Mouse (Mus musculus) myocyte (in vitro differentiated cells): ENCODE data around the gene Rangrf. TPM values are rescaled to one million over a fixed set of nuclear protein-coding genes. Genes with fewer than 3 reads are reported as not detected.

ENCODE experiments used
- H3K27me3 ChIP-seq: one replicate; pipeline ENCODE4 v1.6.1; 2011; ENCODE audit not compliant: control insufficient read depth, insufficient read depth, insufficient read length
- H3K36me3 ChIP-seq: one replicate; pipeline ENCODE4 v1.6.1; 2011; ENCODE audit not compliant: control insufficient read depth, insufficient read depth
- H3K4me2 ChIP-seq: one replicate; pipeline ENCODE4 v1.6.1; 2011; ENCODE audit warnings: low read depth, control low read depth
- H3K4me3 ChIP-seq: one replicate; pipeline ENCODE4 v1.5.1; 2011; ENCODE audit warnings: mild to moderate bottlenecking, control low read depth, moderate library complexity
- H3K79me2 ChIP-seq: one replicate; pipeline ENCODE4 v1.6.1; 2011; ENCODE audit not compliant: control insufficient read depth, insufficient read depth
- H3ac ChIP-seq: one replicate; pipeline ENCODE4 v1.6.1; 2011; ENCODE audit not compliant: control insufficient read depth, insufficient read length
- CEBPB ChIP-seq: IDR thresholded peaks from 2 replicates; pipeline ENCODE4 v1.6.1; 2011; ENCODE audit warnings: mild to moderate bottlenecking, moderate library complexity; ENCODE audit not compliant: poor library complexity, insufficient read depth, severe bottlenecking
- E2F4 ChIP-seq: IDR thresholded peaks from one replicate; pipeline ENCODE4 v1.6.1; 2011; ENCODE audit warnings: mild to moderate bottlenecking, control low read depth, moderate library complexity; ENCODE audit not compliant: insufficient read depth
- MAX ChIP-seq: IDR thresholded peaks from one replicate; pipeline ENCODE4 v1.6.1; 2011; ENCODE audit warnings: low read depth, mild to moderate bottlenecking, control low read depth
- MYOD1 ChIP-seq, 3 experiments: IDR thresholded peaks; one replicate each; pipeline ENCODE4 v1.6.1; 2011; ENCODE audit warnings: control low read depth in 2 of 3, low read depth in 2 of 3, mild to moderate bottlenecking in 2 of 3, moderate library complexity in 1 of 3; ENCODE audit not compliant: insufficient read length in 2 of 3, control insufficient read depth in 1 of 3
- MYOG ChIP-seq, 3 experiments: IDR thresholded peaks; one replicate each; pipeline ENCODE4 v1.6.1; 2011; ENCODE audit warnings: control low read depth in 2 of 3, low read depth in 2 of 3, mild to moderate bottlenecking in 2 of 3; ENCODE audit not compliant: insufficient read length in 2 of 3, control insufficient read depth in 1 of 3, insufficient read depth in 1 of 3
- POLR2A ChIP-seq: IDR thresholded peaks from one replicate; pipeline ENCODE4 v1.6.1; 2011; ENCODE audit warnings: low read depth, mild to moderate bottlenecking, control low read depth, moderate library complexity; ENCODE audit not compliant: insufficient read length
- POLR2AphosphoS2 ChIP-seq: IDR thresholded peaks from one replicate; pipeline ENCODE4 v1.6.1; 2011; ENCODE audit warnings: low read depth, control low read depth; ENCODE audit not compliant: insufficient read length
- REST ChIP-seq: IDR thresholded peaks from one replicate; pipeline ENCODE4 v1.6.1; 2011; ENCODE audit warnings: mild to moderate bottlenecking, control low read depth, moderate library complexity; ENCODE audit not compliant: insufficient read depth, insufficient read length
- SRF ChIP-seq: IDR thresholded peaks from one replicate; pipeline ENCODE4 v1.6.1; 2011; ENCODE audit warnings: low read depth; ENCODE audit not compliant: control insufficient read depth, insufficient read length
- TCF12 ChIP-seq: IDR thresholded peaks from one replicate; pipeline ENCODE4 v1.6.1; 2011; ENCODE audit warnings: mild to moderate bottlenecking, control low read depth; ENCODE audit not compliant: poor library complexity, insufficient read depth, severe bottlenecking
- TCF3 ChIP-seq: IDR thresholded peaks from one replicate; pipeline ENCODE4 v1.6.1; 2011; ENCODE audit warnings: low read depth, control low read depth; ENCODE audit not compliant: insufficient read length
- USF1 ChIP-seq: IDR thresholded peaks from one replicate; pipeline ENCODE4 v1.6.1; 2011; ENCODE audit warnings: low read depth, mild to moderate bottlenecking, control low read depth, moderate library complexity
- polyA plus RNA-seq: library from polyadenylated mRNA; unstranded; fragments of >200 nt; fragmentation: generic; extraction: Trizol; gene quantifications from one replicate; pipeline ENCODE4 v1.2.1, GENCODE M21; 2012; ENCODE audit warnings: missing spikeins

Rangrf gene
- polyA plus RNA-seq: 56.4 TPM

DNA sequence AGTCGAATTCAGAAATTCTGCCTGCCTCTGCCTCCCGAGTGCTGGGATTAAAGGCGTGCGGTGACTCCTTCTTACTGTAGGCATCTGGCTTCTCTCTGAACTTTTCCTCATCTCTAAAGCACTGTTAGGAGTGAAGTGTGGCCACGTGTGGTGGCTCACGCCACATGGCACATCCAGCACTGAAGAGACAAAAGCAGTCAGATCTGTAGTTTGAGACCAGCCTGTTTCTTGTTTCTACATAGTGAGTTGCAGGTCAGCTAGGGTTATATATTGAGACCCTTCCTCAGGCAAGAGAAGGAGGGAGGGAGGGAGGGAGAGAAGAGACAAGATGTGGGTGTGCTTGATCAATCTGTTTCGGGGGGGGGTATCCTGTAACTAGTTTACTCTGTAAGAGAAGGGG is at the start of gene Rangrf:
Gene Rangrf, minus strand, starts transcription at position 101 of the 400 bp plus-strand sequence.
- Histone ChIP-seq H3K36me3 (no peaks in the 10 kb centered on the region), H3ac (no peak within 1 kb of the TSS), H3K27me3 (no peaks in the 10 kb centered on the region), H3K4me2 (peak within 1 kb of the TSS; percentile 99), H3K4me3 (peak within 1 kb of the TSS; percentile 36), H3K79me2 (no peaks in the 10 kb centered on the region)
- no peak for TF ChIP-seq E2F4
- TF ChIP-seq SRF: no peak
- no peak for TF ChIP-seq MYOG (IDR thresholded peaks at IDR 0.05; ENCODE audit: control insufficient read depth in 1 of 3, insufficient read depth in 1 of 3, insufficient read length in 2 of 3, low read depth in 2 of 3)

DNA sequence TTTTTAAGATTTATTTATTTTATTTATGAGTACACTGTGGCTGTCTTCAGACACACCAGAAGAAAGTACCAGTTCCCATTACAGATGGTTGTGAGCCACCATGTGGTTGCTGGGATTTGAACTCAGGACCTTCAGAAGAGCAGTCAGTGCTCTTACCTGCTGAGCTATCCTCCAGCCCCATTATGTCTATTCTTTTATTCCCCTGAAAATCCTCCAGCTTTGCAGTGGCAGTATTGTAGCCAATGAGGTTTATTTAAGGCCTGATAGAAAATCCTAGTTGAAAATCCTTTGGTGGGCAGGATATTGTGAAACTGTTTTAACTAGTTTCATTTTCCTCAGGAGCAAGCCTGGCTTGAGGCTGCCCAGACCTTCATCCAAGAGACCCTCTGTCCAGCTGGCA is 45.7 kb upstream of the Rangrf start:
- Histone ChIP-seq H3K79me2 (peaks cover 19% of the 10 kb centered on the region), H3K4me2 (no peak overlapping the region), H3ac (no peak overlapping the region), H3K36me3 (peaks cover 38% of the 10 kb centered on the region), H3K27me3 (no peaks in the 10 kb centered on the region), H3K4me3 (no peak overlapping the region)
- TF ChIP-seq MYOG (IDR thresholded peaks at IDR 0.05; ENCODE audit: control insufficient read depth in 1 of 3, insufficient read depth in 1 of 3, insufficient read length in 2 of 3, low read depth in 2 of 3) (no peak), USF1 (no peak), E2F4 (no peak), CEBPB (no peak), TCF3 (no peak), MAX (no peak), REST (no peak), MYOD1 (IDR thresholded peaks at IDR 0.05; ENCODE audit: control insufficient read depth in 1 of 3, insufficient read length in 2 of 3, low read depth in 2 of 3) (no peak)

DNA sequence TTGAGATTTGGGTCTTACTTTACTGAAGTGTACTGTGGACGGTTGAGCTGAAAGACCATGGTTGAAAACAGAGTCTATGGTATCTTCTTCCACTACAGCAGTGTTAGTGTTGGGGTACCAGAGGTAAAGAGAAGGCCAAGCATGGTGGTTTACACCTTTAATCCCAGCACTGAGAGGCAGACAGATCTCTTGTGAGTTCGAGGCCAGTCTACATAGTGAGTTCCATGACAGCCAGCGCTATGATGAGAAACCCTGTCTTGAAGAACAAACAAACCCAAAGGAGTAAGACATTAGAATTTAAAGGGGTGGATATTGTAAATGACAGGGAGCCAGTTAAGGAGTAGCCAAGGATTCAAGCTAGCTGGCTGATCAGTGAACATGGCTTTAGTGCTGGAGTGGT is 41.8 kb upstream of the Rangrf start:
- H3ac ChIP-seq: no peak overlapping the region
- H3K79me2 ChIP-seq: peaks cover 19% of the 10 kb centered on the region
- TF ChIP-seq SRF (no peak), MYOD1 (IDR thresholded peaks at IDR 0.05; ENCODE audit: control insufficient read depth in 1 of 3, insufficient read length in 2 of 3, low read depth in 2 of 3) (no peak), MAX (no peak), E2F4 (no peak), TCF3 (no peak), CEBPB (no peak), MYOG (IDR thresholded peaks at IDR 0.05; ENCODE audit: control insufficient read depth in 1 of 3, insufficient read depth in 1 of 3, insufficient read length in 2 of 3, low read depth in 2 of 3) (no peak), POLR2A (no peak), USF1 (no peak), TCF12 (no peak), REST (no peak), POLR2AphosphoS2 (no peak)
- no peaks in the 10 kb centered on the region for H3K27me3 ChIP-seq
- H3K36me3 ChIP-seq: peaks cover 3% of the 10 kb centered on the region
- H3K4me2 ChIP-seq: peak overlapping the region; percentile 77
- peak overlapping the region; percentile 51 for H3K4me3 ChIP-seq

DNA sequence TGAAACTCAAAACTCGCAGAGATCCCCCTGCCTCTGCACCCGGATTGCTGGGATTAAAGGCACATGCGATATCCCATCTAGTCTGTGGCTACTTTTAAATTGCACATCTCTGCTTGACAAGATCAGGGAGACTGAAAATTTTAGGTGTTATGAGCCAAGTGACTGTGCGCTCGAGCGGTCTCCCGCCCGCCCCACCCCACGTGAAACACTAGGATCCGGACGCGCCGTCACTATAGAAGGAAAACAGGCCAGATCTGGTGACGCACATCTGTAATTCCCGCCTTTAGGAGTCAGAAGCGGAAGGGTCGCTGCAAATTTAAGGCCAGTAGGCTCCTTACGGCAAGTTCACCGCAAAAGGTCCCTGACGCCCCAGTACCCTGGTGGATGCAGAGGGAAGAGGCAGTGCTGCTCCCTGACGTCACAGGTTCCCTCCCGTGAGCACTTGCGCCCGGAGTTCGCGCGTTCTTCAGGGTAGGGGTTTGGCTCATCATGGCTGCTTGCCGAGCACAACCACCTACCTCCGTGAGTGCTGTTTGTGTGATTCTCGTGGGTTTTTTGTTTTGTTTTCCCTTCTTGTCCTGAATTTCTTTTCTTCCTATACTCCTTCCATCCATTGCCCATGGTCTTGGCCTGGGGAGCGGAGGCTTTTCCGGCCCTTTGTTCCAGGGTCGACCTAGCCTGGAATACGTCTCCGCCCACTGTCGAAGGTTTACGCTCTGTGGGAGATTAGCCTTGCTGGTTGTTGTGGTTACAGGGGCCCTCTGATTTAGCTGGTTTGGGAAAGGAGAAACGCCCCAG is 40.9 kb upstream of the Rangrf start, which contains the start of gene Ctc1:
Gene Ctc1, plus strand, starts transcription at position 268 of the 798 bp plus-strand sequence.
- peak; percentile 96 for TF ChIP-seq POLR2A
- no peak for TF ChIP-seq REST
- no peak for TF ChIP-seq TCF12
- TF ChIP-seq USF1: no peak
- no peak for TF ChIP-seq TCF3
- no peak for TF ChIP-seq CEBPB
- TF ChIP-seq E2F4: peak; percentile 90
- no peak for TF ChIP-seq MYOD1 (IDR thresholded peaks at IDR 0.05; ENCODE audit: control insufficient read depth in 1 of 3, insufficient read length in 2 of 3, low read depth in 2 of 3)
- TF ChIP-seq SRF: no peak
- TF ChIP-seq POLR2AphosphoS2: peak; percentile 93
- TF ChIP-seq MAX: no peak
- TF ChIP-seq MYOG (IDR thresholded peaks at IDR 0.05; ENCODE audit: control insufficient read depth in 1 of 3, insufficient read depth in 1 of 3, insufficient read length in 2 of 3, low read depth in 2 of 3): no peak
- H3K4me3 ChIP-seq: peak within 1 kb of the TSS; percentile 51
- no peaks in the 10 kb centered on the region for H3K36me3 ChIP-seq
- no peaks in the 10 kb centered on the region for H3K27me3 ChIP-seq
- H3K4me2 ChIP-seq: peak within 1 kb of the TSS; percentile 77
- H3K79me2 ChIP-seq: peaks cover 19% of the 10 kb centered on the region
- no peak within 1 kb of the TSS for H3ac ChIP-seq
